Mouse (Mus musculus) cerebellum, postnatal 4 days (tissue): ENCODE data around the gene Smim4.
A peak's percentile ranks its signal among the peaks of the same experiment; 100 is the strongest.

Experiments
- DNase-seq, 2 experiments: peaks; one replicate each; pipeline ENCODE4 v3.0.0; 2022; ENCODE audit warnings: low spot score in 2 of 2, mixed read lengths in 1 of 2

Gene Smim4

GRCm38 (mm10) chr14:31138897-31139429 lies 10.2 kb upstream of the Smim4 start:
- DNase-seq: peak in 1 of 2 experiments; percentile 18

- DNase-seq: peak in 1 of 2 experiments; percentile 20
Observed at GRCm38 (mm10) chr14:31138219-31138896, 9.6 kb upstream of the Smim4 start.

- no peak for DNase-seq
Observed at GRCm38 (mm10) chr14:31137791-31138190, 9.0 kb upstream of the Smim4 start.

GRCm38 (mm10) chr14:31137281-31137595 lies 8.5 kb upstream of the Smim4 start:
- peak in 1 of 2 experiments; percentile 18 for DNase-seq

GRCm38 (mm10) chr14:31136411-31137280 lies 7.9 kb upstream of the Smim4 start:
- DNase-seq: peak in 1 of 2 experiments; percentile 13

- peak in 1 of 2 experiments; percentile 16 for DNase-seq
Observed at GRCm38 (mm10) chr14:31135495-31136410, 7.0 kb upstream of the Smim4 start.

- DNase-seq: peak; percentile 19 to 65
Observed at GRCm38 (mm10) chr14:31134015-31135000, 5.6 kb upstream of the Smim4 start.

GRCm38 (mm10) chr14:31133023-31133665 lies 4.4 kb upstream of the Smim4 start:
- DNase-seq: no peak

GRCm38 (mm10) chr14:31132491-31132975 lies 3.8 kb upstream of the Smim4 start:
- DNase-seq: no peak

GRCm38 (mm10) chr14:31132031-31132430 lies 3.3 kb upstream of the Smim4 start:
- DNase-seq: no peak

- DNase-seq: no peak
Observed at GRCm38 (mm10) chr14:31131272-31131821, 2.6 kb upstream of the Smim4 start.

- DNase-seq: peak; percentile 76 to 94
Observed at GRCm38 (mm10) chr14:31130236-31131220, 1.8 kb upstream of the Smim4 start, which contains the start of gene Nt5dc2. Gene Nt5dc2 (plus strand): TSS chr14:31131053.

- peak in 1 of 2 experiments; percentile 18 for DNase-seq
Observed at GRCm38 (mm10) chr14:31129326-31130235, 825 bp upstream of the Smim4 start.

- DNase-seq: no peak
Observed at GRCm38 (mm10) chr14:31128101-31128825, 493 bp downstream of the Smim4 start.

- DNase-seq: no peak
Observed at GRCm38 (mm10) chr14:31126826-31127225, 1.9 kb downstream of the Smim4 start.
